Mouse (Mus musculus) layer of hippocampus, adult 2 months (tissue): Measurements from ENCODE around the gene Colq. TPM values are rescaled to one million over a fixed set of nuclear protein-coding genes. Genes with fewer than 3 reads are reported as not detected.

Experiments
- DNase-seq, 2 experiments: peaks; one replicate each; pipeline ENCODE4 v3.0.0; 2022; ENCODE audit warnings: low spot score in 2 of 2
- H3K27ac ChIP-seq: fragments of 200-600 bp; 2 replicates; pipeline ENCODE4 v1.8.1; 2022
- H3K4me3 ChIP-seq: fragments of 200-600 bp; 2 replicates; pipeline ENCODE4 v1.8.1; 2022; ENCODE audit warnings: mild to moderate bottlenecking
- CTCF ChIP-seq: fragments of 200-600 bp; conservative IDR thresholded peaks from 2 replicates; pipeline ENCODE4 v1.8.1; 2022; ENCODE audit warnings: antibody characterized with exemption, mild to moderate bottlenecking, moderate library complexity
- total RNA-seq, 2 experiments: library from RNA; stranded (reverse); gene quantifications; 2 replicates each; pipeline ENCODE4 v1.2.3; 2021

Colq gene
- total RNA-seq, 2 experiments from 2014 or later, result 0.41 TPM; not detected in 1

DNA sequence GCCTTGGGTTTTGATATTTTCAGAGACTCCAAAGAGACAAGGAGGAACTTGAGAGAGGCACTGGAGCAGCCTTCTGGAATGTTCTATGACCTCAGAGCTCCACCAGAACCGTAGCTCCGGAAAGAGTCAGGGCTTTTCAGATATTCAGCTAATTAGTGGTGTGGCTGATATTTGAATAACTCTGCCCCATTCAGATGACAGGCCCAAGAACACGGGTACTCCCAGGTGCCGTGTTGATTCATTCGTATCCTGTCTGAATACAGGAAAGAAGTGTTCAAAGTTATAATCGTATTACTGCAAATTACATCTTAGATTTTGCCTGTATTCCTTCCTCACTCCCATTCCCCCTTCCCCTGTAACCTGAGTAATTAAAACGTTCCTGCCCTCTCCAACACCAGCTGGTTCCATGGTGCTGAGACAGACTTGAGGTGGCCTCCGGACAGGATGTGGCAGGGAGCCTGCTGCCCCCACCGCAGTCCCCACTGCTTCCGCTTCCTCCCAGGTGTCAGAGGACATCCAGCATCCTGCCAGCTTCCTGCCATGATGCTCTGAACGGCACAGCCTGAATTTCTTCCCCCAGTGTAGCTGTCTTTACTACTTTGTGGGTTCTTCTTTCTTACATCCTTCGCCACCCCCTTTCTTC lies 59.5 kb downstream of the Colq start:
- no peak overlapping the region for H3K4me3 ChIP-seq
- DNase-seq, result no peak
- no peak for TF ChIP-seq CTCF
- no peak overlapping the region for H3K27ac ChIP-seq

DNA sequence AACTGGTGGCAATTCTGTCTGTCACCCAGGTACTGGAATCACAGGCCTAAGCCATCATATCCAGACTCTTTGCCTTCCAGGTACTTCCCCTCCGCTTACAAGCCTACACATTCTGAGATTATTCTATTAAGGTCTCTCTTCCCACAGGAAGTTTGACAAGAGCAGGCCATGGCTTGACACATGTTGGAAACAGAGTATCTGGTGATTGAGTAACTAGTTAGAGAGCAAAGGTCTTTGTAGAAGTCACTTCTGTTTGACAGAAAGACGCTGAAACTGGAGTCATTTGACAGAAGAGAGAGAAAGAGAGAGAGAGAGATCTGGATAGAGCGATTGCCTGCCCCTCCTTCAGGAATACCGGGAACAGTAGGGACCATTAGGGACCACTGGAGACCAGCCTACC lies 60.3 kb downstream of the Colq start:
- no peak for DNase-seq
- no peak overlapping the region for H3K4me3 ChIP-seq
- TF ChIP-seq CTCF, result no peak
- no peak overlapping the region for H3K27ac ChIP-seq

DNA sequence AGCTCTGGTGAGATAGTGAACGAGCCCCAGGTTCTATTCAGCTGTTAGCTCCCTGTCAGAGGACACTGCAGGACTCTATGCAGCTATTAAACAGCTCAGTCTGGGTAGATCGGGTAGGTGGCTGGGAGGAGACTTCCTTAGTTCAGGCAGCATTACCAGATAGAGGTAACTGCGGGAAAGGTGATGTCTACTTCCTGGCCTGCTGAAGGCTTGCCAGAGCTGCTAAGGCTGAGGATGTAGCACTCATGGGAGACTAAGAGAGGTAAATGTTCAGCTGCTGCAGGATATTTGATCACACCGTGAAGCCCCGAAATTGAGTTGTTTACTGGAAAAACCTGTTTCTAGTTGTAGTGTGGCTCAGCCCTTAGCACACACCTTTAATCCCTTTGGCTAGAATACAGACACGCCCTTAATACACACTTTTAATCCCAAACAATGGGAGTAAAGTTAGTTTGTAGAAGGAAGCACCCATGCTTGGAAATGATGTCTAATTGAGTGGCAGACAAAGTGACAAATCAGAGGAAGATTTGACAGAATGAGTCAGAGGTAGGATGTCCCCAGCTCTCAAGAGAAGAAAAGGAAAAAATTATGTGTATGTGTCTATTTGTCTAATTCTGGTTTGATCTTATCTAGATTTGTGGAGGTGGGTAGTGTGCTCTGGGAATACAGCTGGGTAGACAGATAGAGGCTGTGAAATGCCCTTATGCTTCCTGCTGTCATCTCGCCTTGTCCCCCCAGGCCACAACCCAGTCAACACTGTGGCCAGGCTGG lies 65.9 kb downstream of the Colq start:
- H3K27ac ChIP-seq, result no peak overlapping the region
- no peak overlapping the region for H3K4me3 ChIP-seq
- TF ChIP-seq CTCF, result no peak
- DNase-seq, result no peak

DNA sequence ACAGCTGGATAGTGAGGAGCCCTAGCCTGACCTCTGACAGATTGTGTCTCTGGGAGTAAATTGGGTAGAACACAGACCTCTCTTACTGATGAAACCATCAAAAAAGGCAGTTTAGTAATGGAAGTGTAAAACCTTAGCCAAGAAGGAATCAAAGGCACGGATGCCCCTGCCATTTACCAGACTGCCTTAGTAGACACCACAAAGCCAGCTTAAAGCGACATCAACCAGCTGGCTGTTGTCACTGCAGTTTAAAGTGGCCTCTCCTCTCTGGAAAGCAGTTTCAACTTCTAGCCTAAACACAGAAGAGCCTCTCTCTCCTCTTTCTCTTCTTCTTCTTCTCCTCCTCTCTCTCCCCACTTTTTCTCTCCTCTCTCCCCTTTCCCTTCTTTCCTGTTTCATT lies 69.8 kb downstream of the Colq start:
- peak; percentile 69 for TF ChIP-seq CTCF
- no peak overlapping the region for H3K27ac ChIP-seq
- DNase-seq, result no peak
- no peak overlapping the region for H3K4me3 ChIP-seq

GRCm38 (mm10) chr14:31519165-31519564 lies 72.0 kb downstream of the Colq start:
- no peak overlapping the region for H3K4me3 ChIP-seq
- no peak overlapping the region for H3K27ac ChIP-seq
- DNase-seq, result no peak
- peak; percentile 62 for TF ChIP-seq CTCF

DNA sequence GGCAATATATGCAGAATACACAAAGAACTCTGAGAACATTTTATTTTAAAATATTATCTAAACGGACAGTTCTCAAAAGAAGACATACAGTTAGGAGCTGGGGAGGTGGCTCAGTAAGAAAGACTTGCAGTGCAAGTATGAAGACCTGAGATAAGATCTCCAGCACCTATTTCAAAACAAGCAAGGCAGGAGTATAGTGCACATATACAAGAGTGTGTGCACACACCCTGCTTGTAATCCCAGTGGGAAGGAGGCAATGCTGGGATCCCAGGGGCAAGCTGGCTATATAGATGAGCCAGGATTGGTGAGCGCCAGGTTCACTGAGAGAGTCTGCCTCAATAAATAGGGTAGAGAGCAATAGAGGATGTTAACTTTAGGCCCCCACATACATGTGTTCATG lies 75.2 kb downstream of the Colq start:
- Histone ChIP-seq H3K4me3 (no peak overlapping the region), H3K27ac (no peak overlapping the region)
- no peak for DNase-seq
- no peak for TF ChIP-seq CTCF

DNA sequence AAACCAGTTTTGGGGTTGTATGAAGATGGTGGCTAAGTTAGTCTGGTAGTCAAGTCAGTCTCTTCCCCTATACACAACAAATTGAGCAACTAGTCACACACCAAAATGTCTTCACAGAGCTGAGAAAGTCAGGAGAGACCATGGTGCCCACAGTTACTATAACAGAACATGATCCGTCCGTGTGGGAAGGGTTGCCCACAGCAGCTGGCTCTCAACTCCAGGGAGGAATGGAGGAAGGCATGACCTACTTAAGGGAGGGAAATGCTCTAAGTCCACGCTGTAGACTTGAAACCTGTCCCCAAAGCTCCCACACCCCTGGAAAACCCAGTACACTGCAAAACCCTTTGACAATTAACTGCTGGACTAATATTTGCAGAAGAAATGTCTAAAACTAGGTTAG lies 80.8 kb downstream of the Colq start:
- no peak for TF ChIP-seq CTCF
- no peak overlapping the region for H3K4me3 ChIP-seq
- no peak overlapping the region for H3K27ac ChIP-seq
- no peak for DNase-seq

DNA sequence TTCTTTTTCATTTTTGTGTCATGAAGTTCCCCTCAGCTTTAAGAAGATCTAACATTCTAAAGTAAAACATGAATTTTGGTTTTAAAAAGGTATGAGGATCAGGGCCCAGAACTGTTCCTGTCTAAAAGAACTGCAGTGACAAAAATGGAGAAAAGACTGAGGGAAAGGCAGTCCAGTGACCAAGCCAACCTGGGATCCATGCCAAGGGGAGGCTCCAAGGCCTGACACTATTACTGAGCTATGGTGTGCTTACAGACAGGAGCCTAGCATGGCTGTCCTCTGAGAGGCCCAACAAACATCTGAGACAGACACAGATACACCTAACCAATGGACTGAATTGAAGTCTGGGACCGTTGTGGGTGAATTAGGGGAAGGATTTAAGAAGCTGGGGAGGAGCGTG lies 81.2 kb downstream of the Colq start:
- no peak for DNase-seq
- no peak for TF ChIP-seq CTCF
- Histone ChIP-seq H3K4me3 (no peak overlapping the region), H3K27ac (no peak overlapping the region)

- H3K27ac ChIP-seq, result no peak overlapping the region
- DNase-seq, result peak; percentile 72 to 78
- no peak for TF ChIP-seq CTCF
- H3K4me3 ChIP-seq, result no peak overlapping the region
These were observed 84.7 kb downstream of the Colq start for GRCm38 (mm10) chr14:31506456-31506855.

DNA sequence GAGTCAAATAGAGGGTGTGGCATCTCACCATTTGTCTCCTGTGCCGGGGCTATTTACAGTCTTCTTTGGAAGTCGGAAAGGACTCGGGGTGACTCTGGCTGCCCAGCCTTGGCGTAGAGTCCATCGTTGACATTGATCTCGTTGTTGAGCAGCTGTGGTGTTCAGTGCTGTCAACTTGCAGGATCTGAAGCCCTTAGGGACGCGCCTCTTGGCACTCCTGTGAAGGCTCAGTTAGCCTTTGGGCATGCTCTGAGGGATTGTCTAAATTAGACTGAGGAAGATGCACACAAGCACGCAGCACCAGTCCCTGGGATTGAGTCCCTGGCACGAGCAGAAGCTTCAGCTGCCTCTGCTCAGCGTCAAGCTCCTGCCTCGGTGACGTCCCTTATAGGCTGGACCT lies 87.7 kb downstream of the Colq start:
- no peak for DNase-seq
- TF ChIP-seq CTCF, result no peak
- Histone ChIP-seq H3K27ac (no peak overlapping the region), H3K4me3 (no peak overlapping the region)

DNA sequence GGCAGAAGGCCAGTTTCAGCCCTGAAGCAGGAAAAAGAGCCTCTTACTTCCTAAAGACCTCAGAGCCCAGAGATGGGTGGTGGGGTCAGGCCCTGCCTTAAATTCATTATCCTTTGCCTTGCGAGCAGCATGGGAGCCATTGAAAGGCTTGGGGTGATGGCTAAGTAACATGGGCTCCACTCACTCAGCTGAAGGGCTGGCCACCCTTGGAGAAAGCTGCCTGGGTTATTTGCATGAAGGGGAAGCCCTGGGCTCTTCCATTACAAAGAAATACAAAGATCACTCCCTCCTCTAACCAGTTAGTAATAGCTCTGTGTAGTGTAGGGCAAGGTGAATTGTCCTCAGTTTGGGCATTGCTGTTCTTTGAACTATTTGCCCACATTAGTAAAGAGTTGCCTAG lies 91.6 kb downstream of the Colq start:
- no peak overlapping the region for H3K27ac ChIP-seq
- H3K4me3 ChIP-seq, result no peak overlapping the region
- TF ChIP-seq CTCF, result no peak
- DNase-seq, result no peak

GRCm38 (mm10) chr14:31496241-31496646 lies 94.9 kb downstream of the Colq start:
- no peak for DNase-seq

DNA sequence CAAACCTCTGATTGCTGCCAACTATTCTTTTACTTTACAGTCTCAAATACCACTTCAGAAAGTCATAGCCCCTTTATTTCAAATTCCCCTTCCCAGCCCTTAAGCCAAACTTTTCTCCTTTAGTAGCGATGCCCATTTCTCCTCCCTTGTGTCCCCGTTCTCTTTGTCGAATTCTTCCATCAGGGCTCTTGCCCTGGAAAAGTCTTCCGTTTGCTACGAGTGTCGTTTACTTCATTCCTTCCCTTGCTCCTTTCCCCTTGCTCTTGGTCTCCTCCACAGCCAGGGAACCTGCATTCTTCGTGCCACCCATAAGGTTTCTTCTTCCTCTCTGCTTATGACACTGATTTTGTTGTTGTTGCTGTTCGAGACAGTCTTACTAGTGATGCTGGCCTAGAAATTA lies 95.6 kb downstream of the Colq start:
- DNase-seq, result no peak
- H3K4me3 ChIP-seq, result peak overlapping the region; percentile 97
- TF ChIP-seq CTCF, result no peak
- H3K27ac ChIP-seq, result peak overlapping the region; percentile 92

More at GRCm38 (mm10) chr14:31496241-31496646, 94.9 kb downstream of the Colq start:
- Histone ChIP-seq H3K27ac (peak overlapping the region; percentile 92; the same call in 1 of the 2 replicates), H3K4me3 (peak overlapping the region; percentile 97)
- TF ChIP-seq CTCF, result no peak

GRCm38 (mm10) chr14:31494975-31495455 lies 96.1 kb downstream of the Colq start, which contains the start of gene Mettl6:
Gene Mettl6, minus strand, starts transcription at chr14:31495040.
- H3K27ac ChIP-seq, result peak within 1 kb of the TSS; percentile 92
- TF ChIP-seq CTCF, result peak; percentile 24; the same call in 1 of the 2 replicates
- DNase-seq, result peak; percentile 92
- H3K4me3 ChIP-seq, result peak within 1 kb of the TSS; percentile 97
